Mouse (Mus musculus): Measurements from ENCODE around the gene Akr1b8. TPM values are rescaled to one million over a fixed set of nuclear protein-coding genes. Genes with fewer than 3 reads are reported as not detected.
"Not testable (repeated sequence)": the region's sequence is repeated elsewhere in the genome, so short reads cannot be mapped to it uniquely, and the experiment has no call there.

The Akr1b8 gene
- polyA plus RNA-seq, 1 experiment from 2014 or later = 14.9 TPM

DNA sequence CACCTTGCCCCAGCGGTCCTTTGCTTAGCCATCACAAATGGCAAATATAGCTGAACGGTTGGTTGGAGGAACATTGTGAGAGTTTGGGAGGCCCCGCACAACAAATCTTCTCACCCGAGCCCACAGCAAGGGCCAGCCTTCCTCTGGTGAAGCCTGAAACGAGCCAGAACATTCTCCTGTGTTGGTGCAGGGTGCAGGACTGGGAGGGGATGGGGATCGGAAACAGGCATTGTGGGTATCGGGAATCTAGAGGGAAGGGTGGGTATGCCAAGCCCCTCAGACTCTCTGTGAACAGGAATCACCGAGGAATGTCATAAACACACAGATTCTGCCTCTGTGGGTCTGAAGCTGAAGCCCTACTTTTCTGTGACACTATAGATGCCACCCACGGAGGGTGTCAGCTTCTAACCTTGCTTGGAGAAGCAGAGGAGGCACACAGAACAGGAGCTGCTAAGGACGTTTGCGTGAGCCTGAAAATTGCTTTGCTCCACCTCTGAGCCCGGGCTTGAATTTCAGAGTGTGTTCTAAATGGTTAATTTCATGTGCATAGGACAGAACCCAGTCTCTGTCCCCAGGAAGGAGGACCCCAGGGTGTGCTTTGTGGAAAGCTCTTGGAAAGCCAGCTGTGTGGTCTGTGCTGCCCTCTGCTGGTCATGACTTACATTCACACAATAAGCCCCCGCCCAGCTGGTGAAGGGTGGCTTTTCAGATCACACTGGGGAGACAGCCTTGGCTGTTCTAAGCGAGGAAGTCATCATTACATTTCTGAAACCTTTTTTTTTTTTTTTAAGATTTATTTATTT, 7.6 kb upstream of the Akr1b8 start:
- H3K27ac ChIP-seq = no peak overlapping the region
- peak; percentile 88 for DNase-seq (ENCODE audit: low spot score)
- no peak overlapping the region for H3K4me3 ChIP-seq (replicated peaks; ENCODE audit: low read depth, low read length)
- ATAC-seq (replicated peaks; ENCODE audit: low FRiP score, low read depth) = peak; percentile 60
- H3K9ac ChIP-seq (ENCODE audit: low read depth, low read length) = no peak overlapping the region
- no peak overlapping the region; the same call in 1 of the 2 replicates for H3K4me2 ChIP-seq (ENCODE audit: low read length)
- 49% methylated on average over 14 of the region's 14 CpGs for WGBS
- TF ChIP-seq CTCF (IDR thresholded peaks at IDR 0.05; ENCODE audit: low read depth) = peak; percentile 92
- no peaks in the 10 kb centered on the region for H3K36me3 ChIP-seq (ENCODE audit: insufficient read depth, low read length)
- no peaks in the 10 kb centered on the region for H3K4me1 ChIP-seq (replicated peaks; ENCODE audit: insufficient read depth, low read length)
- no peaks in the 10 kb centered on the region for H3K27me3 ChIP-seq (ENCODE audit: insufficient read depth, low read length)
- H3K9me3 ChIP-seq (replicated peaks; ENCODE audit: low read length) = no peaks in the 10 kb centered on the region

DNA sequence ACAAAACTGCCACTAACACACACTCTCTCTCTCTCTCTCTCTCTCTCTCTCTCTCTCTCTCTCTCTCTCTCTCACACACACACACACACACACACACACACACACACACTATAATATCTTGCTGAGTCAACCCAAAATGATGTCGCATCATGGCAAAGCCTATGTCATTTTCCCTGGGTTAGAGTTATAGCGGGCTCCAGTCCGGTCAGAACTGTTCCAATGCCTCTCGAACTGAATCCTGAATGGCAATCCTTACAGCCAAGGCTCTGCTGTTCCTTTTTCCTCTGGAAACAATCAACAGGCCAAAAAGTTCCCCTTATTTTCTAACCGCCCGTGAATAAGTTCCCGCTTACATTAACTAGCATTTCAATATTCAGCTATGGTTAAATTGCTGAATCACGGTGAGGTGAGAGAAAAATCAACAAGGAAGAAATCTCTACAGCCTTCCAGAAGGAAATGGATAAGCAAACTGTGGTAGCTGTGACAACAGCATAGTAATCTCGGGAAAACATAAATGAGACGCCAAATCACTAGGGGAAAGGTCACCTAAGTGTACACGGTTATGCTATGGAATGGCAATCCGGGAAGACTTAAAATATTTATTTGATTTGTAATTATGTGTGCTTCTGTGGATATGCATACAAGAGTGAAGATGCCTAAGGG, 3.8 kb upstream of the Akr1b8 start:
- Histone ChIP-seq H3K9me3 (replicated peaks; ENCODE audit: low read length) (no peaks in the 10 kb centered on the region), H3K27me3 (ENCODE audit: insufficient read depth, low read length) (no peaks in the 10 kb centered on the region), H3K36me3 (ENCODE audit: insufficient read depth, low read length) (no peaks in the 10 kb centered on the region), H3K9ac (ENCODE audit: low read depth, low read length) (no peak overlapping the region), H3K4me3 (replicated peaks; ENCODE audit: low read depth, low read length) (no peak overlapping the region), H3K4me2 (ENCODE audit: low read length) (no peak overlapping the region), H3K4me1 (replicated peaks; ENCODE audit: insufficient read depth, low read length) (no peaks in the 10 kb centered on the region), H3K27ac (no peak overlapping the region)
- ATAC-seq (replicated peaks; ENCODE audit: low FRiP score, low read depth) = no peak
- 79% methylated on average over 12 of the region's 12 CpGs for WGBS
- DNase-seq (ENCODE audit: low spot score) = no peak
- TF ChIP-seq CTCF (IDR thresholded peaks at IDR 0.05; ENCODE audit: low read depth) = no peak

DNA sequence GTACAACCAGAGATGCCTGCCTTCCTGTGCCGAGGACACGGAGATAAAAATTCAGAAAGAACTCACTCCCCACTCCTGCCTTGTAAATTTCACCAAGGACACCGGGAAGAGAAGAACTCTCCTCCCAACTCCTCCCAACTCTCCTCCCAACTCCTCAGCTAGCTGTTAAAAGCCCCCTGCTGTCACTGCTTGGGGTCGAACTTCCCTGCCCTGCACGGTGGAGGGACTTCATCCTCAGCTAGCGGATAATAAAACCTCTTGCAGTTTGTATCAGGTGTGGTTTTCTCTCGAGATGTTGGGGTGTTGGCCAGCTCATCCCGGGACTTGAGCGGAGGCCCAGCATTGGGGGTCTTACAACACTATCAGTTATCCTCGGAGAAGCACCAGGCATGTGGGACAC, 2.4 kb upstream of the Akr1b8 start:
- H3K9me3 ChIP-seq (replicated peaks; ENCODE audit: low read length); H3K9ac ChIP-seq (ENCODE audit: low read depth, low read length); ATAC-seq (replicated peaks; ENCODE audit: low FRiP score, low read depth); H3K36me3 ChIP-seq (ENCODE audit: insufficient read depth, low read length); DNase-seq (ENCODE audit: low spot score); H3K4me1 ChIP-seq (replicated peaks; ENCODE audit: insufficient read depth, low read length); H3K27me3 ChIP-seq (ENCODE audit: insufficient read depth, low read length); H3K4me2 ChIP-seq (ENCODE audit: low read length); H3K4me3 ChIP-seq (replicated peaks; ENCODE audit: low read depth, low read length); H3K27ac ChIP-seq: not testable (repeated sequence)
- WGBS = 45% methylated on average over 10 of the region's 10 CpGs

DNA sequence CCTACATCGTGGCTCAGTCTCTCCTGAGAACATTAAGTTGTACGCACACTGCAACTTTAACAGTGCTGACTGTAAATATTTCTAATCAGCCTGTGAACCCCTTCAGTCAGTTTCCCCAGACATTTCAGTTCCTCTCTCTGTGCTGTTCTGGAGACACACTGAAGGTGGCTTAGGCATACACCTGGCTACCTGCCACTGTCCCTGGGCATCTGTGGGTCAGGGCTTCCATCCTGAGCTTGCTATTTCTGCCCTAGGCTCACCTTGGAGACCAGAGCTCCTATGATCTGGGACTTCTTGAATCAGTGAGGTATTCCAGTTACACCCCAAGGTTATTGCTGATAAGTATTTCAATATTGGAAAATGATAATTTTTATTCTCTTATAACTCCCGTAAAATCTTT, 1.5 kb upstream of the Akr1b8 start:
- ATAC-seq (replicated peaks; ENCODE audit: low FRiP score, low read depth) = no peak
- WGBS = 96% methylated on average over 3 of the region's 3 CpGs
- no peak for DNase-seq (ENCODE audit: low spot score)
- no peak for TF ChIP-seq CTCF (IDR thresholded peaks at IDR 0.05; ENCODE audit: low read depth)
- H3K27ac ChIP-seq = no peak overlapping the region
- H3K4me2 ChIP-seq (ENCODE audit: low read length) = no peak overlapping the region
- no peaks in the 10 kb centered on the region for H3K9me3 ChIP-seq (replicated peaks; ENCODE audit: low read length)
- H3K9ac ChIP-seq (ENCODE audit: low read depth, low read length) = no peak overlapping the region
- no peaks in the 10 kb centered on the region for H3K4me1 ChIP-seq (replicated peaks; ENCODE audit: insufficient read depth, low read length)
- no peaks in the 10 kb centered on the region for H3K36me3 ChIP-seq (ENCODE audit: insufficient read depth, low read length)
- H3K4me3 ChIP-seq (replicated peaks; ENCODE audit: low read depth, low read length) = no peak overlapping the region
- no peaks in the 10 kb centered on the region for H3K27me3 ChIP-seq (ENCODE audit: insufficient read depth, low read length)

DNA sequence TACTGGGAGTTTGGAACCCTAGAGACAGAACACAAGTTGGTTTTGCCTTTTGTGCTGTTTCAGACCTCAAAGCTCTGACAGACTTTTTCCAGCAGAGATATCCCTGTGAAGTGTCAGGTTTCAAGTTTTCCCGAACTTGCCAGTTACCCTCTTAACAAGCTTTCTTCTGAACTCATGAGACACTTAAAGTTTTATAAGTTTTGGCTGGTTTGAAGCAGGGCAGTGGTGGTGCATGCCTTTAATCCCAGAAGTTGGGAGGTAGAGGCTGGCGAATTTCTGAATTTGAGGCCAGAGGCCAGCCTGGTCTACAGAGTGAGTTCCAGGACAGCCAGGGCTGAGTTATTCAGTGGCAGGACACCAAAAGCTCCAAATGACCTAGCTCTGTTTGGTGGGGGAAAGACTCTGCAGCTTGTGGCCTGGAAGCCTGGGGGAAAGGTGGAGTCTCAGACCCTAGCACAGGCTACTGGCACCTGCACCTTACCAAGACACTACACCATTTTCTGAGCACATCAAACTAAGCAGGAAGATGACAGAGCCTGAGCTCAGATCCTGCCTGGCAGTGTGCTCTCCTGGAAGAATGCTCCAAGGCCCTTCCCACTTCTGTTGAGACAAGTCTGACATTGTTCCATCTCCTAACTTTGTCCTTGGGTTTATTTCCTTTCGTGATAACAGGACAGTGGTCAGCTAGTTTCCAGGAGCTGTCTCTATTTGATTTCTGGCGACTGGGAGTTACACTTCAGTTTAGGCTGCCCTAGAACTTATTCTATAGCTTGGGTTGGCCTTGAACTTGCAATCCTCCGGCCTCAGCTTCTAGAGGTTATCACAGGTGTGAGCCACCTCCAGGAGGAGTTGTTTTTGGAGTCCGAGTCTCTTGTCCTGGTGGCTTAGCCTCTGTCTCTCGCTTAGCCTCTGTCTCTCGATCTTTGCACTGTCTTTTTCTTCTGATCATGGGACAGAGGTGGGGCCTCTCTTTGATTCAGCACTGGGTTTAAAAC, 732 bp downstream of the Akr1b8 start:
- 71% methylated on average over 8 of the region's 8 CpGs for WGBS
- H3K36me3 ChIP-seq (ENCODE audit: insufficient read depth, low read length) = no peaks in the 10 kb centered on the region
- DNase-seq (ENCODE audit: low spot score) (no peak), ATAC-seq (replicated peaks; ENCODE audit: low FRiP score, low read depth) (no peak)
- no peak for TF ChIP-seq CTCF (IDR thresholded peaks at IDR 0.05; ENCODE audit: low read depth)
- H3K4me1 ChIP-seq (replicated peaks; ENCODE audit: insufficient read depth, low read length) = no peaks in the 10 kb centered on the region
- H3K9me3 ChIP-seq (replicated peaks; ENCODE audit: low read length) = no peaks in the 10 kb centered on the region
- H3K4me2 ChIP-seq (ENCODE audit: low read length) = peak overlapping the region; percentile 55
- H3K9ac ChIP-seq (ENCODE audit: low read depth, low read length) = no peak overlapping the region
- peak overlapping the region; percentile 25; the same call in 1 of the 2 replicates for H3K27ac ChIP-seq
- no peak overlapping the region for H3K4me3 ChIP-seq (replicated peaks; ENCODE audit: low read depth, low read length)
- H3K27me3 ChIP-seq (ENCODE audit: insufficient read depth, low read length) = no peaks in the 10 kb centered on the region

DNA sequence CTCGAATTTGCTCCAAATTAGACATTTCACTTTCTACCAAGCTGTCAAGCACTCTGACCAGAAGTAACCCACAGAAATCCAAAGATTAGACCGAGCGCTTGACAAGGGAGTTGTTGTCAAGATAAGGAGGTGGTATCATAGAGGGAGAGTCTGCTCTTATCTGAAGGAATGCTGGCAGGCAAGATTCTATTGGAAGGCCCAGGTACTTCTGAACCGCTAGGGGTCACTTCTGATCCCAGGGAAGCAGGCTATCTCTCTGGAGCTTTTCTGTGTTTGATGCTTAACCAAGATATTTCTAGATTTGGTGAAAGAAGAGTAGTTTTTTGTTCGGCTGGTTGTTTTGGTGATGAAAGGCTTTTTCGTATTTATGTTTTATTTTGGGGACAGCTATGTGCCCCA, 1.4 kb downstream of the Akr1b8 start:
- H3K9ac ChIP-seq (ENCODE audit: low read depth, low read length) = no peak overlapping the region
- no peak overlapping the region for H3K4me3 ChIP-seq (replicated peaks; ENCODE audit: low read depth, low read length)
- TF ChIP-seq CTCF (IDR thresholded peaks at IDR 0.05; ENCODE audit: low read depth) = no peak; the same call in 1 of the 2 replicates
- H3K9me3 ChIP-seq (replicated peaks; ENCODE audit: low read length) = no peaks in the 10 kb centered on the region
- H3K27ac ChIP-seq = no peak overlapping the region
- DNase-seq (ENCODE audit: low spot score) (no peak), ATAC-seq (replicated peaks; ENCODE audit: low FRiP score, low read depth) (no peak)
- 80% methylated on average over 6 of the region's 6 CpGs for WGBS
- no peaks in the 10 kb centered on the region for H3K36me3 ChIP-seq (ENCODE audit: insufficient read depth, low read length)
- H3K4me1 ChIP-seq (replicated peaks; ENCODE audit: insufficient read depth, low read length) = no peaks in the 10 kb centered on the region
- H3K27me3 ChIP-seq (ENCODE audit: insufficient read depth, low read length) = no peaks in the 10 kb centered on the region
- no peak overlapping the region for H3K4me2 ChIP-seq (ENCODE audit: low read length)

Data from kidney, postnatal 0 days (tissue).